Mouse (Mus musculus): Measurements from ENCODE around the gene Gm1043. TPM values are rescaled to one million over a fixed set of nuclear protein-coding genes. Genes with fewer than 3 reads are reported as not detected.
A peak's percentile ranks its signal among the peaks of the same experiment; 100 is the strongest.

Gene Gm1043
- polyA plus RNA-seq, 1 experiment from 2014 or later: 1.8 TPM

- peak; percentile 70 for ATAC-seq
- WGBS: 53% methylated on average over 13 of the region's 13 CpGs
- Histone ChIP-seq H3K36me3 (ENCODE audit: control insufficient read depth, insufficient read depth, low read length) (no peaks in the 10 kb centered on the region), H3K4me2 (ENCODE audit: low read length) (no peak overlapping the region), H3K4me3 (ENCODE audit: low read length) (no peak overlapping the region), H3K9me3 (ENCODE audit: control insufficient read depth, low read length) (no peaks in the 10 kb centered on the region), H3K27me3 (replicated peaks; ENCODE audit: control insufficient read depth, insufficient read depth, low read length) (no peaks in the 10 kb centered on the region), H3K9ac (ENCODE audit: low read depth, low read length) (no peak overlapping the region), H3K27ac (ENCODE audit: low read depth, low read length) (peak overlapping the region; percentile 19; the same call in 1 of the 2 replicates), H3K4me1 (ENCODE audit: control insufficient read depth, insufficient read depth, low read depth, low read length) (peaks cover 5% of the 10 kb centered on the region; the same call in 1 of the 2 replicates)
Observed at GRCm38 (mm10) chr5:37064454-37065449, 20.4 kb upstream of the Gm1043 start.

- Histone ChIP-seq H3K9me3 (ENCODE audit: control insufficient read depth, low read length) (no peaks in the 10 kb centered on the region), H3K4me3 (ENCODE audit: low read length) (no peak overlapping the region), H3K27ac (ENCODE audit: low read depth, low read length) (no peak overlapping the region), H3K27me3 (replicated peaks; ENCODE audit: control insufficient read depth, insufficient read depth, low read length) (no peaks in the 10 kb centered on the region), H3K4me2 (ENCODE audit: low read length) (no peak overlapping the region), H3K4me1 (ENCODE audit: control insufficient read depth, insufficient read depth, low read depth, low read length) (peaks cover 5% of the 10 kb centered on the region; the same call in 1 of the 2 replicates), H3K9ac (ENCODE audit: low read depth, low read length) (no peak overlapping the region), H3K36me3 (ENCODE audit: control insufficient read depth, insufficient read depth, low read length) (no peaks in the 10 kb centered on the region)
- ATAC-seq: no peak
- 69% methylated on average over 8 of the region's 8 CpGs for WGBS
Observed at GRCm38 (mm10) chr5:37066703-37067568, 18.2 kb upstream of the Gm1043 start.

GRCm38 (mm10) chr5:37073660-37074059 is 11.5 kb upstream of the Gm1043 start:
- peaks cover 14% of the 10 kb centered on the region for H3K4me1 ChIP-seq (ENCODE audit: control insufficient read depth, insufficient read depth, low read depth, low read length)
- H3K4me3 ChIP-seq (ENCODE audit: low read length): no peak overlapping the region
- H3K27ac ChIP-seq (ENCODE audit: low read depth, low read length): no peak overlapping the region
- 89% methylated on average over 4 of the region's 4 CpGs for WGBS
- no peaks in the 10 kb centered on the region for H3K36me3 ChIP-seq (ENCODE audit: control insufficient read depth, insufficient read depth, low read length)
- H3K9ac ChIP-seq (ENCODE audit: low read depth, low read length): no peak overlapping the region
- no peak overlapping the region for H3K4me2 ChIP-seq (ENCODE audit: low read length)
- no peaks in the 10 kb centered on the region for H3K9me3 ChIP-seq (ENCODE audit: control insufficient read depth, low read length)
- no peak for ATAC-seq
- no peaks in the 10 kb centered on the region for H3K27me3 ChIP-seq (replicated peaks; ENCODE audit: control insufficient read depth, insufficient read depth, low read length)

GRCm38 (mm10) chr5:37076692-37077329 is 8.4 kb upstream of the Gm1043 start:
- H3K9me3 ChIP-seq (ENCODE audit: control insufficient read depth, low read length): no peaks in the 10 kb centered on the region
- no peaks in the 10 kb centered on the region for H3K27me3 ChIP-seq (replicated peaks; ENCODE audit: control insufficient read depth, insufficient read depth, low read length)
- H3K4me2 ChIP-seq (ENCODE audit: low read length): no peak overlapping the region
- no peak overlapping the region; the same call in 1 of the 2 replicates for H3K27ac ChIP-seq (ENCODE audit: low read depth, low read length)
- no peak overlapping the region for H3K4me3 ChIP-seq (ENCODE audit: low read length)
- WGBS: 52% methylated on average over 12 of the region's 12 CpGs
- no peak overlapping the region for H3K9ac ChIP-seq (ENCODE audit: low read depth, low read length)
- peak; percentile 51 for ATAC-seq
- H3K4me1 ChIP-seq (ENCODE audit: control insufficient read depth, insufficient read depth, low read depth, low read length): peaks cover 14% of the 10 kb centered on the region
- H3K36me3 ChIP-seq (ENCODE audit: control insufficient read depth, insufficient read depth, low read length): no peaks in the 10 kb centered on the region

- 40% methylated on average over 3 of the region's 3 CpGs for WGBS
- Histone ChIP-seq H3K4me3 (ENCODE audit: low read length) (no peak overlapping the region), H3K36me3 (ENCODE audit: control insufficient read depth, insufficient read depth, low read length) (no peaks in the 10 kb centered on the region), H3K27ac (ENCODE audit: low read depth, low read length) (no peak overlapping the region), H3K27me3 (replicated peaks; ENCODE audit: control insufficient read depth, insufficient read depth, low read length) (no peaks in the 10 kb centered on the region), H3K9ac (ENCODE audit: low read depth, low read length) (no peak overlapping the region), H3K9me3 (ENCODE audit: control insufficient read depth, low read length) (no peaks in the 10 kb centered on the region), H3K4me1 (ENCODE audit: control insufficient read depth, insufficient read depth, low read depth, low read length) (peaks cover 16% of the 10 kb centered on the region), H3K4me2 (ENCODE audit: low read length) (no peak overlapping the region)
- ATAC-seq: peak; percentile 32; the same call in 1 of the 2 replicates
Observed at GRCm38 (mm10) chr5:37077330-37077698, 7.9 kb upstream of the Gm1043 start.

GRCm38 (mm10) chr5:37079484-37079883 is 5.7 kb upstream of the Gm1043 start:
- H3K4me1 ChIP-seq (ENCODE audit: control insufficient read depth, insufficient read depth, low read depth, low read length): peaks cover 24% of the 10 kb centered on the region
- WGBS: 92% methylated on average over 4 of the region's 4 CpGs
- no peaks in the 10 kb centered on the region for H3K27me3 ChIP-seq (replicated peaks; ENCODE audit: control insufficient read depth, insufficient read depth, low read length)
- no peak overlapping the region for H3K4me2 ChIP-seq (ENCODE audit: low read length)
- no peak overlapping the region for H3K9ac ChIP-seq (ENCODE audit: low read depth, low read length)
- no peaks in the 10 kb centered on the region for H3K36me3 ChIP-seq (ENCODE audit: control insufficient read depth, insufficient read depth, low read length)
- no peak overlapping the region for H3K4me3 ChIP-seq (ENCODE audit: low read length)
- H3K27ac ChIP-seq (ENCODE audit: low read depth, low read length): no peak overlapping the region
- no peak for ATAC-seq
- no peaks in the 10 kb centered on the region for H3K9me3 ChIP-seq (ENCODE audit: control insufficient read depth, low read length)

- Histone ChIP-seq H3K4me2 (ENCODE audit: low read length) (no peak overlapping the region), H3K4me1 (ENCODE audit: control insufficient read depth, insufficient read depth, low read depth, low read length) (peaks cover 24% of the 10 kb centered on the region), H3K4me3 (ENCODE audit: low read length) (no peak overlapping the region), H3K36me3 (ENCODE audit: control insufficient read depth, insufficient read depth, low read length) (peaks cover 3% of the 10 kb centered on the region; the same call in 1 of the 2 replicates), H3K9me3 (ENCODE audit: control insufficient read depth, low read length) (no peaks in the 10 kb centered on the region), H3K27ac (ENCODE audit: low read depth, low read length) (no peak overlapping the region), H3K9ac (ENCODE audit: low read depth, low read length) (no peak overlapping the region), H3K27me3 (replicated peaks; ENCODE audit: control insufficient read depth, insufficient read depth, low read length) (no peaks in the 10 kb centered on the region)
- 82% methylated on average over 5 of the region's 5 CpGs for WGBS
- ATAC-seq: no peak
Observed at GRCm38 (mm10) chr5:37080601-37081000, 4.6 kb upstream of the Gm1043 start.

GRCm38 (mm10) chr5:37082420-37082819 is 2.8 kb upstream of the Gm1043 start:
- Histone ChIP-seq H3K9me3 (ENCODE audit: control insufficient read depth, low read length) (no peaks in the 10 kb centered on the region), H3K4me3 (ENCODE audit: low read length) (no peak overlapping the region), H3K9ac (ENCODE audit: low read depth, low read length) (no peak overlapping the region), H3K36me3 (ENCODE audit: control insufficient read depth, insufficient read depth, low read length) (peaks cover 11% of the 10 kb centered on the region), H3K27me3 (replicated peaks; ENCODE audit: control insufficient read depth, insufficient read depth, low read length) (no peaks in the 10 kb centered on the region), H3K4me2 (ENCODE audit: low read length) (no peak overlapping the region), H3K4me1 (ENCODE audit: control insufficient read depth, insufficient read depth, low read depth, low read length) (peaks cover 10% of the 10 kb centered on the region), H3K27ac (ENCODE audit: low read depth, low read length) (no peak overlapping the region)
- 0 out of 2 replicates have a peak, but pooled peaks have one; percentile 38 for ATAC-seq
- 16% methylated on average over 3 of the region's 3 CpGs for WGBS

Data from hindbrain, embryonic 16.5 days (tissue).